Mouse (Mus musculus) left cerebral cortex, postnatal 36 days (tissue): Measurements from ENCODE around the gene Hpca. TPM values are rescaled to one million over a fixed set of nuclear protein-coding genes. Genes with fewer than 3 reads are reported as not detected.

ENCODE experiments used
- DNase-seq, 2 experiments: peaks; one replicate each; pipeline ENCODE4 v3.0.0; 2021 to 2022; ENCODE audit warnings: low spot score in 2 of 2, mixed read lengths in 1 of 2
- intact Hi-C: fragments of 180-260 bp; cut with DNase I; formaldehyde crosslinking; loops from one replicate; pipeline ENCODE4 v1.15.1; 2025
- total RNA-seq, 2 experiments: library from RNA; stranded (reverse); gene quantifications; 2 replicates each; pipeline ENCODE4 v1.2.3; 2021

Hpca gene
- total RNA-seq, 2 experiments from 2014 or later, result 656 to 793 TPM

- intact Hi-C loops, result no loop called here
- DNase-seq, result no peak
Measured at GRCm38 (mm10) chr4:129117720-129118510, 3.9 kb downstream of the Hpca start.

- no peak for DNase-seq
- intact Hi-C loops, result no loop called here
Measured at GRCm38 (mm10) chr4:129116703-129117102, 5.1 kb downstream of the Hpca start.

GRCm38 (mm10) chr4:129113083-129113988, 8.5 kb downstream of the Hpca start:
- intact Hi-C loops, result no loop called here
- DNase-seq, result peak; percentile 86 to 89

- no peak for DNase-seq
- intact Hi-C loops, result no loop called here
Measured at GRCm38 (mm10) chr4:129112231-129112630, 9.6 kb downstream of the Hpca start.

GRCm38 (mm10) chr4:129111350-129111749, 10.5 kb downstream of the Hpca start:
- intact Hi-C loops, result no loop called here
- no peak for DNase-seq

GRCm38 (mm10) chr4:129110804-129111203, 11.0 kb downstream of the Hpca start:
- no peak for DNase-seq
- intact Hi-C loops, result no loop called here

GRCm38 (mm10) chr4:129108624-129109023, 13.2 kb downstream of the Hpca start:
- no peak for DNase-seq

GRCm38 (mm10) chr4:129107348-129107899, 14.4 kb downstream of the Hpca start:
- intact Hi-C loops, result no loop called here
- no peak for DNase-seq

More at GRCm38 (mm10) chr4:129108624-129109023, 13.2 kb downstream of the Hpca start:
- intact Hi-C loops, result no loop called here

DNA sequence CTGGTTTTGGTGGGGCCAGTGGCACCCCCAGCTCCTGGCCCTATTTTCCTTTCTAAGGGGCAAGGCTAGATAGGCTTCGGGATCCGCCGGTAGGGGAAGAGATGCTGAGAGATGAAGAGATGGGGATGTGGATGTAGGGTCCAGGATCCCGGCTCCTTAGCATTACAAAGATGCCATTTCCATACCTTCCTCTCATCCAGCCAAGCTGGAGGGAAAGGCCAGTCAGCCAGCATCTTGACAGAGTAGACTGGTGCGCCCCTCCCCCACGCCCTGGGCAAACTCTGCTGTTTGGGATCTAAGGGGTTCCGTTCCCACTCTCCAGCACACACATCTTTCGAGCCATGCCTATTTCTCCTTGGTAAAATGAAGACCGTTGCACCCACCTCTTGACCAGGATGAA, 15.8 kb downstream of the Hpca start:
- intact Hi-C loops, result no loop called here
- DNase-seq, result no peak

DNA sequence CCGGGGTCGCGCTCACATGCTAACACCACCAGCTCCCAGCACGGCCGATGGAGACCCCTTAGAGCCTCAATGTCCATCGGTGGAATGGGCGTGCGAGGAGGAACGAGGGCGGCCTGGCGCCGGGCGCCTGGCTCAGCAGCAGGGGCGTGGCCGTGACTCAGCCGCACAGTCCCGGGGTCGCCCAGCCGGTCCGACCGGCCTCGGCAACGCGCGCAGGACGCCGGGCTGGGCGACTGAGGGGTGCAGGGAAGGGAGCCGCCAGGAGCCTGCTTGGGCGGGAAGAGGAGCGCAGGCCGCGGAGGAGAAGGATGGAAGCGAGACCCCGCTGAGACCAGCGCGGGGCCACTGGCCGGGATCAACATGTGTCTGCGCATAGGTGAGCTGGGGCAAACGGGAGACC, 16.5 kb downstream of the Hpca start, which contains the start of gene Tmem54:
Tmem54 (plus strand) TSS at position 193 of the 400 bp plus-strand sequence.
- intact Hi-C loops, result no loop called here

GRCm38 (mm10) chr4:129102133-129102829, 19.6 kb downstream of the Hpca start:
- intact Hi-C loops, result no loop called here

More for the DNA sequence above, 16.5 kb downstream of the Hpca start, which contains the start of gene Tmem54:
- no peak for DNase-seq

GRCm38 (mm10) chr4:129097006-129097405, 24.8 kb downstream of the Hpca start:
- intact Hi-C loops, result no loop called here
- no peak for DNase-seq

More at GRCm38 (mm10) chr4:129102133-129102829, 19.6 kb downstream of the Hpca start:
- DNase-seq, result no peak

GRCm38 (mm10) chr4:129095276-129095675, 26.6 kb downstream of the Hpca start:
- DNase-seq, result no peak
- intact Hi-C loops, result no loop called here

DNA sequence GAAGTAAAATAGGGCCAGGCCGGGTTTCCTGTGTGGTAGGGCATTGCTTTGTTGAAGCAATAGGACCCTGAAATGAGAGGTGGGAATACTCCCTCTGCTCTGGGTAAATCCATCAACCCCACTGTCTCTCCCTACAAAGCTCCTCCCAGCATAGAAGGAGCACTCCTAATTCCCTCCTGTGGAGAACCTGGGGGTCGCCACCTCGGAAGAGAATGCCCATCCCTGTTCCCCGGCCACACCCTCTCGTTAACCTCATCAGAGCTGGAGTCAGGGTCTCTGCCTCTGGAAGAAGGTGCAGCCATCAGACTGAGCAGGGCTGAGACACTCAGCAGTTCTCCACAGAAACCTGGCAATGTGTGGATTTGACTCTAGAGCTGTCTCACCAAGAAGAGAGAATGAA, 34.0 kb downstream of the Hpca start:
- intact Hi-C loops, result loop anchor here (2.0 kb wide), 1 partner anchor 117 kb away; no protein-coding TSS in a partner anchor
- DNase-seq, result no peak

- intact Hi-C loops, result loop anchor here (2.0 kb wide), 1 partner anchor 115 kb away; no protein-coding TSS in a partner anchor
Measured at GRCm38 (mm10) chr4:129086078-129086477, 35.8 kb downstream of the Hpca start.

GRCm38 (mm10) chr4:129084896-129085295, 36.9 kb downstream of the Hpca start:
- intact Hi-C loops, result loop anchor here (5.0 kb wide), 2 partner anchors 128 to 178 kb away; no protein-coding TSS in a partner anchor

More at GRCm38 (mm10) chr4:129086078-129086477, 35.8 kb downstream of the Hpca start:
- DNase-seq, result peak; percentile 52 to 66

GRCm38 (mm10) chr4:129082379-129083115, 39.3 kb downstream of the Hpca start:
- DNase-seq, result peak; percentile 34 to 52
- intact Hi-C loops, result loop anchor here (5.0 kb wide), 2 partner anchors 125 to 175 kb away; no protein-coding TSS in a partner anchor

More at GRCm38 (mm10) chr4:129084896-129085295, 36.9 kb downstream of the Hpca start:
- DNase-seq, result no peak

- intact Hi-C loops, result loop anchor here (5.0 kb wide), 2 partner anchors 125 to 175 kb away; no protein-coding TSS in a partner anchor
- DNase-seq, result no peak
Measured at GRCm38 (mm10) chr4:129081939-129082338, 39.9 kb downstream of the Hpca start.
